Mouse (Mus musculus) liver, embryonic 14 days (tissue): ENCODE data around the gene Nog. TPM values are rescaled to one million over a fixed set of nuclear protein-coding genes. Genes with fewer than 3 reads are reported as not detected.

ENCODE experiments used
- polyA plus RNA-seq: library from polyadenylated mRNA; depleted of rRNA; stranded (reverse); fragments of >200 nt; gene quantifications from 2 replicates; pipeline ENCODE4 v1.2.3, GENCODE M21; 2012; rRNA removed

Gene Nog
- 0.08 TPM in 1 of 2 replicates, not detected in the other for polyA plus RNA-seq

DNA sequence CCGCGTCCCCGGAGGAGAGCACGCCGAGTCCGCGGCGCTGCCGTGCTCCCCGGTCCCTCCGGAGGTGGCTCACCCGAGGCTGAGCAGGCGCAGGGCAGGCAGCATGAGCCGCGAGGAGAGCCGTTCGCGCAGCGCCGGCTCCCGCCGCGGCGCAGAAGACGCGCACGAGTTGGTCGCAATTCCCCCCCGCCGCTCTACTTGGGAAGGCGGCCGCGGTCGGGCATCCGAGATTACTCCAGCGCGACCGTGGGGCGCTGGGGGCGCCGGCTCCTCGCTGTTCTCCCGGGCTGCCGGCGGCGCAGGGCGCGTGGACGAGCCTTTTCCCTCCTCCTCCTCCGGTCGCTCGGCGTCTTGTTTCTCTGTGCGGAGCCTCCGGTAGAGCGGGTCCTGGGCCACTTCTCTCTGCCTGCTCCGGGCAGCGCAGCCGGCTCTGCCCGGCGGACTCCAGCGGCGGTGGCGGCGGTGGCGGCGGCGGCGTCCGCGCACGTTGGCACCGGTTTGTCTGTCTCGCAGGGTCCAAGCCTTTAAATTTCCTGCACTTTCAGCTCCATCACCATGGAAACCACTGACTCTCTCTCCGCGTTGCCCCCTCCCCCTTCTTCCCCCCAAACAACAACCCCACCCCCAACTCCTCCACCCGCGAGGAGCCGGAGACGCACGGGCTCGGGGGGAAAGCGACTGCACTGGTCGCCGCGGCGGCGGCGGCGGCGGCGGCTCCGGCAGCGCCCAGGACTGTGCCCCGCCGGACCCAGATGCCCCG lies at the start of gene Nog:
Nog (minus strand) TSS at position 277 of the 760 bp plus-strand sequence.

Other genes with a start within 250 kb of the Nog start
- gene Dgke, start 235.5 kb downstream of the Nog start, polyA plus RNA-seq = 0.63 and 0.66 TPM in 2 replicates
- gene Gm525, start 228.5 kb downstream of the Nog start, polyA plus RNA-seq = 0.08 TPM in 1 of 2 replicates, not detected in the other